Mouse (Mus musculus): ENCODE results near the gene Zbtb8a. TPM values are rescaled to one million over a fixed set of nuclear protein-coding genes. Genes with fewer than 3 reads are reported as not detected.

Gene Zbtb8a
- total and polyA plus RNA-seq, 3 experiments: 0.89 to 1.6 TPM; not detected in 1

GRCm38 (mm10) chr4:129335216-129336074 lies 42.5 kb downstream of the Zbtb8a start, which contains the start of the genes Rbbp4 and Zbtb8os (continued):
- TF ChIP-seq TBP (IDR thresholded peaks at IDR 0.05; ENCODE audit: low read depth, low read length) (0 out of 2 replicates have a peak, but pooled peaks have one; percentile 9), POLR2AphosphoS5 (IDR thresholded peaks at IDR 0.05; ENCODE audit: borderline replicate concordance, low read depth, low read length) (no peak), NRF1 (IDR thresholded peaks at IDR 0.05; ENCODE audit: insufficient read depth, low read depth, low read length, poor library complexity, severe bottlenecking) (peak; percentile 88), ETS1 (IDR thresholded peaks at IDR 0.05; ENCODE audit: low read depth, low read length) (peak; percentile 66), EP300 (IDR thresholded peaks at IDR 0.05; ENCODE audit: low read depth in 1 of 2, low read length in 2 of 2) (0 out of 4 replicates have a peak, but pooled peaks of 1 of the 2 experiments have one; percentile 27), MAZ (IDR thresholded peaks at IDR 0.05; ENCODE audit: low read depth, low read length) (peak; percentile 77), CHD1 (IDR thresholded peaks at IDR 0.05; ENCODE audit: low read depth, low read length) (peak; percentile 95), MEF2A (IDR thresholded peaks at IDR 0.05; ENCODE audit: extremely low read depth, insufficient replicate concordance, low read depth, low read length, poor library complexity, severe bottlenecking) (no peak), ELF1 (IDR thresholded peaks at IDR 0.05; ENCODE audit: low read depth, low read length) (peak; percentile 92), HCFC1 (IDR thresholded peaks at IDR 0.05; ENCODE audit: low read depth, low read length) (peak; percentile 84), MYB (IDR thresholded peaks at IDR 0.05; ENCODE audit: low read depth, low read length) (no peak), MYC (IDR thresholded peaks at IDR 0.05; ENCODE audit: low read depth, low read length) (no peak; the same call in 1 of the 2 replicates)

DNA sequence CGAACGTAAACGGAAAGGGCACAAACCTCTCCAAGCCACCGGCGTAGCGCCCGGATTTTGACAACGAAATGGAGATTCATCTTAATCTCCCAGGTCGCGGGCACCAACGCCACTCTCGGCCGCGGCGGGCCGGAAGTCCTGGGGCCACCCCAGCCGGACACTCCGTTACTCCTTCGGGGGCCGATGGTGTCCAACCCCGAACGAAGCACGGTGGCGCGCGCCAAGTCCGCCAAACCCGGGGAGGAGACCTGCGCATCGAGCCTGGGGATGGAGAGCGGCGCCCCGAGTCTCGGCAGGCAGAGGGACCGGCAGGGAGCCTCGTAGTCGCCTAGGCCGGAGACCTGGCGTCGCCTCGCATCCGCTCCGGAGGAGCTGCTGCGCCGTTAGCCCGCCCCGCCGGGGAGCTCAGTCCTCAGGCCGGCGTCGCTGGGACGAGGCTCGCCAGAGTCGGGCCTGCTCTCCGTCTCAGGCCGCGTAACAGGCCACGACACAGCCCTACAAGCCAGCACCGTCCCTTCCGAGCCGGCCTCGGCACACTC lies 43.2 kb downstream of the Zbtb8a start:
- peaks cover 14 to 30% of the 10 kb centered on the region in 2 experiments for H3K36me3 ChIP-seq (ENCODE audit: control insufficient read depth in 1 of 2, insufficient read depth in 2 of 2, low read length in 2 of 2)
- TF ChIP-seq NRF1 (IDR thresholded peaks at IDR 0.05; ENCODE audit: insufficient read depth, low read depth, low read length, poor library complexity, severe bottlenecking) (no peak), GATA1 (IDR thresholded peaks at IDR 0.05; ENCODE audit: low read depth, low read length) (no peak), UBTF (IDR thresholded peaks at IDR 0.05; ENCODE audit: borderline replicate concordance, insufficient read depth, low read depth, low read length) (0 out of 2 replicates have a peak, but pooled peaks have one; percentile 91), POLR2A (IDR thresholded peaks at IDR 0.05; ENCODE audit: control insufficient read depth in 1 of 2, insufficient read depth in 1 of 2, low read depth in 1 of 2, low read length in 2 of 2, poor library complexity in 1 of 2) (0 out of 4 replicates have a peak, but pooled peaks of 1 of the 2 experiments have one; percentile 21), TCF12 (IDR thresholded peaks at IDR 0.05; ENCODE audit: low read depth, low read length) (0 out of 2 replicates have a peak, but pooled peaks have one; percentile 2), CHD1 (IDR thresholded peaks at IDR 0.05; ENCODE audit: low read depth, low read length) (peak; percentile 14; the same call in 1 of the 2 replicates)
- H3K79me2 ChIP-seq (ENCODE audit: control insufficient read depth, insufficient read depth, low read length, poor library complexity): peaks cover 34% of the 10 kb centered on the region
- H3K4me1 ChIP-seq (ENCODE audit: control insufficient read depth in 1 of 2, insufficient read depth in 2 of 2, low read length in 2 of 2): peaks cover 3 to 11% of the 10 kb centered on the region in 2 experiments
- H3K9me3 ChIP-seq (replicated peaks; ENCODE audit: insufficient read depth, low read length): no peaks in the 10 kb centered on the region
- peak overlapping the region; percentile 92 for H3K9ac ChIP-seq (ENCODE audit: control insufficient read depth, low read depth, low read length, poor library complexity, severe bottlenecking)
- no peak for DNase-seq (ENCODE audit: low read depth, low spot score)
- H3K27ac ChIP-seq (ENCODE audit: control insufficient read depth, low read depth, low read length): peak overlapping the region; percentile 65
- peak overlapping the region; percentile 80 to 90 for H3K4me3 ChIP-seq (ENCODE audit: control insufficient read depth in 1 of 2, insufficient read depth in 1 of 2, low read depth in 2 of 2, low read length in 2 of 2)
- H3K27me3 ChIP-seq (ENCODE audit: control insufficient read depth in 1 of 2, insufficient read depth in 2 of 2, low read length in 2 of 2): no peaks in the 10 kb centered on the region

Measured in MEL (cell line).